Mouse (Mus musculus): ENCODE results near the gene Terb2. TPM values are rescaled to one million over a fixed set of nuclear protein-coding genes. Genes with fewer than 3 reads are reported as not detected.
"Not testable (repeated sequence)": the region's sequence is repeated elsewhere in the genome, so short reads cannot be mapped to it uniquely, and the experiment has no call there.

Terb2 gene
- total RNA-seq, 2 experiments from 2014 or later: not detected

DNA sequence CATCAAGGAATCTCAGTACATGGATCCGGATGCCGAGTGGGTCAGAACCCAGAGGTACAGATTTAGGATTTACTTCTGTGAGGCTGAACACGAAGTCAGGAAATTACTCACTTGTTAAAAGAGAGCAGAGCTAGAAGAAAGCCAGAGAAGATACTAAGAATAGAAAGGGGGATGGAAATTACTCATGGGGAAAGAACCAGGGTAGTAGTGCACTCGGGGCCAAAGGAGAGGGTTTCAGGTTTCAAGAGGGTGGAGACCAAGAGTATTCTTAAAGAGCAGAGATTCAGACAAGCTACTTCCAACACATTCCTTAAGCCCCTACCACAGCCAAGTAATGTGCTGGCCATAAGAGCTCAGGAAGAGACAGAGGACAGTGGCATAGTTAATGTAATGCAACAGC, 24.5 kb upstream of the Terb2 start:
- no peak for DNase-seq (ENCODE audit: low spot score in 2 of 2)

GRCm38 (mm10) chr2:122162529-122162928, 23.5 kb upstream of the Terb2 start:
- DNase-seq (ENCODE audit: low spot score in 2 of 2): no peak

DNA sequence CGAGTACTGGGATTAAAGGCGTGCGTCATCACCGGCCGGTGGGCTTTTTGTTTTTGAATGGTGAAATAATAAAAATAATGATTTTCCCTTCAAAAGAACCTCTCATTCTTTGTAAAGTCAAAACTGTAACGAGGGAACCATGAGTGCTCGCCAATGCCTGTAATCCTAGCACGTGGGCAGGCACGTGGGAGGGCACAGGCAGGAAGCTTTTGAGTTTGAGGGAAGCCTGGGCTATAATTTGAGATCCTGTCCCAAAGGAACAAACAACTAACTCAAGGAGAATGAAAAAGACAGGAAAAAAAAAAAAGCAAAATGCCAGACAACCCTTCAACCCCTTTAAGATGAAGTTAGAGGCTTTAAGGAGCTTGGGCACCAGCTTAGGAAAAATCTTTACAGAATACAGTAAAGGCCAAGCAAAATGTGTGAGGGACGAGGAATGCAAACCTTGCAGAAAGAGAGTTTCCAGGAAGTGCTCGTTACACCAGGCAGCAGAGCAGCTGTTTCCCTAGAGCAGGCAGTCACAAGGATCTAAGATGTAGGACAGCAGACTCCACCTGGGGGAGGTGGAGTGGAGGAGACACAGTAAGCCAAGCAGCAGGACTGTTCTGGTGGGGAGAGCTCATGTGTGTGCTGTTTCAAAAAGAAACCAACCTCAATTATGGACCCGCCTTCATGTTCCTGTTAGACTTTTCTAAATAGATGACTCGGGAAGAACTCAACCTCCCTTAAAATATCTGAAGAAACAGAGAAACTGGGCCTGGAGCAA, 22.5 kb upstream of the Terb2 start:
- no peak for DNase-seq (ENCODE audit: low spot score in 2 of 2)

- DNase-seq (ENCODE audit: low spot score in 2 of 2): no peak
Observed at GRCm38 (mm10) chr2:122164293-122164692, 21.8 kb upstream of the Terb2 start.

- DNase-seq (ENCODE audit: low spot score in 2 of 2): no peak
Observed at GRCm38 (mm10) chr2:122171292-122171691, 14.8 kb upstream of the Terb2 start.

DNA sequence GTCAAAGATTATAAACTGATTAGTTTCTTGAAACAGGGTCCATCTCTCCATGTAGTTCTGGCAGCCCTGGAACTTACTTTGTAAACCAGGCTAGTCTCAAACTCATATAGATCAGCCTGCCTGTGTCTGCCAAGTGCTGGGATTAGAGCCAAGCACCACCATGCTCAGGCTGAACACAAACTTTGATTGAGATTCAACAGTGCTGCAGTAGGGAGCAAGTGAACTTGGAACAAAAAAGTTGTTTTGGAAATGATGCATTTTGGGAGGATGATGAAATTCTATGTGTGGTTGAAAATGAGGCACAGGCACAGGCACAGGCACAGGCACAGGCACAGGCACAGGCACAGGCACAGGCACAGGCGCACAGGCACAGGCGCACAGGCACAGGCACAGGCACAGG, 13.9 kb upstream of the Terb2 start:
- DNase-seq (ENCODE audit: low spot score in 2 of 2): no peak

GRCm38 (mm10) chr2:122180051-122180822, 5.8 kb upstream of the Terb2 start:
- no peak for DNase-seq (ENCODE audit: low spot score in 2 of 2)

- no peak for DNase-seq (ENCODE audit: low spot score in 2 of 2)
Observed at GRCm38 (mm10) chr2:122185086-122185485, 986 bp upstream of the Terb2 start.

GRCm38 (mm10) chr2:122186751-122187150, 679 bp downstream of the Terb2 start:
- no peak for DNase-seq (ENCODE audit: low spot score in 2 of 2)

GRCm38 (mm10) chr2:122191849-122192248, 5.8 kb downstream of the Terb2 start:
- DNase-seq (ENCODE audit: low spot score in 2 of 2): no peak

DNA sequence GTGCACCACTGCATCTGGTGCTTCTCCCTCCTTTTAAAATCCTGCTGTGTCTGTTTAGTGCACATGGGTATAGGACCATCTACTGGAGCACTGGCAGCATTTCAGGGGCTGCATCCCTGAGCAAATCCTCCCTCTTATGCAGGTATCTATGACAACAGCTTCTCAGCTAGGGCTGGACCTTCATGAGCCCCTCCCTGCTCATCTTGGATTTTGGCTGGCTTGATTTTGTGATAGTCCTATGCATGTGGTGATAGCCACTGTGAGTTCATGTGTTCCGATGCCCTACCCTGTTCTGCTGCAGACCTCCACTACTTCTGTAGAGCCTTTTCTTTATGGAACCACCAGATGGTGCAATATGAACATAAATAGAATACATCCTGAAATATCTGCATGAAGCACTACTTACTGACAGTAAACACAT, 8.4 kb downstream of the Terb2 start:
- no peak for DNase-seq (ENCODE audit: low spot score in 2 of 2)

DNA sequence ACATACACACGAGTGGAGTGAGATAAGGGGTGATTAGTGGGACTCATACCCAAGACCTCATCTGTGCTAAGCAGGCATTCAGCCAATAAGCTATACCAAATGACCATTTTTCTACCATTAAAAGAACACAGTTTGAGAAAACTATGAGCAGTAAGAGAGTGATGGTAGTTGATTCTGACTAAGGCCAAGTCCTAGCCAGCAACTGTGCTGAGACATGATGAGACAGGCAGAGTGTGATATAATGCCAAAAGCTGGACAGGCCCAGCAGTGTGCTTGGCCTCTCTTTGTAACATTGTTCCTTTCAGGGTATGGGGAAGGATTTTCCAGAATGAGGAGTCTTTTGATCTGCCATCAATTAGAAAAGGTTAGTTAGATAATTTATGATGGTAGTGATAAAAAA, 15.4 kb downstream of the Terb2 start:
- DNase-seq (ENCODE audit: low spot score in 2 of 2): no peak

- DNase-seq (ENCODE audit: low spot score in 2 of 2): no peak
Observed at GRCm38 (mm10) chr2:122206440-122207107, 20.5 kb downstream of the Terb2 start.

DNA sequence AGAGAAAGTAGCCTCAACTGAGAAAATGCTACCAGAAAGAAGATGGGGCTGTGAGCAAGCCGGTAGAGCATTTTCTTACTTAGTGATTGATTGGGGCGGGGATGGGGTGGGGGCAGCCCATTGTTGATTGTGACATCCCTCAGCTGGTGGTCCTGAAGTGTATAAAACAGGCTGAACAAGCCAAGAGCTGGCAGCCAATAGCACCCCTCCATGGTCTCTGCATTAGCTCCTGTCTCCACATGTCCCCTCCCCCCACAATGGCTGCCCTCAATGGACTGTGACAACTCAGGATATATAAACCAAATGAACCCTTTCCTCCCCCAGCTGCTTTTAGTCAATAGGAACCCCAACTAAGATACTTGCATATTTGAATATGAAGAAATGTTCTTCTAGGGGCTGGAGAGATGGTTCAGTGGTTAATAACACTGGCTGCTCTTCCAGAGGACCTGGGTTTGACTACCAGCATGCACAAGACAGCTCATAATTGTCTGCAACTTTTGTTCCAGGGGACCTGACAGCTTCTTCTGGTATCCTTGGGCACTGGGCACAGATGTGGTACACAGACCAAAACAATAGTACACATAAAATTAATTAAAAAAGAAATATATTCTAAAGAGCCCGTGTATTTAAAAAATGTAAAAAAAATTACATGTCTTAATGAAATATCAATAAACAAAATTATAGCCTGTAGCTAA, 24.6 kb downstream of the Terb2 start:
- no peak for DNase-seq (ENCODE audit: low spot score in 2 of 2)

DNA sequence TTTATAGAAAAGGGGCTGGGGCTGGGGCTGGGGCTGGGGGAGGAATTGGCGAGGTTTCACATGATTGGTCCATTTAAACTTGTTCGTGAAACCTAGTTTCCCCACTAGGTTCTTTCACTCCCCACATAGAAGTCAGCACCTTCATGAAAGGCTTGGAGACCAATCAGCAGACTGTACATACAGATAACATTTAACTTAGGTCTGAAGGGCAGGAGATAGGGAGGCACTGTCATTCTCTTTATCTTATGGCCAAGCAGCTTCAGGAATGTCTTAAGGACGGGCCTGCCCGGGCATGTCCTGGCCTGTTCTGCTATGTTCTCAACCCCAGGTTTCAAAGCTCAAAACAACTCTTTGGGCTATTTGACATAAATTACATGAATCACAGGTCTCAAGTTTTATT, 31.0 kb downstream of the Terb2 start:
- DNase-seq (ENCODE audit: low spot score in 2 of 2): not testable (repeated sequence)

- no peak for DNase-seq (ENCODE audit: low spot score in 2 of 2)
Observed at GRCm38 (mm10) chr2:122218234-122218633, 32.2 kb downstream of the Terb2 start.

DNA sequence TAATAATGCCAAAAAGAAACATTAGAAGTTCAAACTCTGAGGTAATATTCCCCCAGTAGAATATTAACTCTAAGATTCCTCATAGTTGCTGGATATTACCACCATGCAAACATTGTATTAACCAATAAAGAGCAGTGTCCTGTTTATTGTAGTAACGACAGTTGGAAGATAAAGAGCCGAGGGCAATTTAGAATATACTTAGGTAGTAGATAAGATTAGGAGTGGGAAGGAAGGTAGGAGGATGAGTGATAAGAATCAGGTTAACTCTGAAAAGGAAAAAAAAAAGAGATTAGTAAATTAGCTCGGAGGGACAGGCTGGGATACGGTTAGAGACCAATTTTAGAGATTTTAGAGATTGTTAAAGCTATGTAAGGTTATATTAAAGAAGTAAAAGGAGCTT, 35.3 kb downstream of the Terb2 start:
- DNase-seq (ENCODE audit: low spot score in 2 of 2): no peak

DNA sequence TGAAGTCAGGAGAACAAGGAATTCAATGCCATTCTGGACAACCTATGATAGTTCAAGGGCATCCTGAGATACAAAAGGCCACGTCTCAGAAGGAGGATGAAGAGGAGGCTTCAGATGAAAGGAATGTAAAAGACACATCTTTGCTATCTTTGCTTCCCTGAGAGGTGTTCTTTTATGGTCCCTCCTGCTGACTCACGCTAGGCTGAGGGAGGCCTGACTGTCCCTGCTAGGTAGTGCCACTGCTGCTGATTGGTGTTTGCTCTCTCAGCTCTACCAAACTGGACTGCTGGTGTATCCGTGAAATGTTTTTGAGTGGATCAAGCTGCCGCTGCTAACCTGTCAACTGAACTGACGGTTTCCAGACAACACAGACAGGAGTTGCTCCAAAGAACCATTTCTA, 35.7 kb downstream of the Terb2 start:
- no peak for DNase-seq (ENCODE audit: low spot score in 2 of 2)

- no peak for DNase-seq (ENCODE audit: low spot score in 2 of 2)
Observed at GRCm38 (mm10) chr2:122222272-122222671, 36.2 kb downstream of the Terb2 start.

- DNase-seq (ENCODE audit: low spot score in 2 of 2): no peak
Observed at GRCm38 (mm10) chr2:122223654-122224053, 37.6 kb downstream of the Terb2 start.

GRCm38 (mm10) chr2:122230395-122230794, 44.3 kb downstream of the Terb2 start:
- no peak for DNase-seq (ENCODE audit: low spot score in 2 of 2)
